Mouse (Mus musculus) inflammation-experienced regulatory T-cells, adult 6 months (primary cell): ENCODE data around the gene Mipol1. TPM values are rescaled to one million over a fixed set of nuclear protein-coding genes. Genes with fewer than 3 reads are reported as not detected.
A peak's percentile ranks its signal among the peaks of the same experiment; 100 is the strongest.
"Not testable (repeated sequence)": the region's sequence is repeated elsewhere in the genome, so short reads cannot be mapped to it uniquely, and the experiment has no call there.

Experiments used
- ATAC-seq: one replicate; pipeline ENCODE4 v1.8.0; 2017
- polyA plus RNA-seq, 3 experiments: library from polyadenylated mRNA; unstranded; fragments of 100-300 nt; shearing (Covaris generic); gene quantifications; one replicate each; pipeline ENCODE4 v1.2.1; 2017

The Mipol1 gene
- polyA plus RNA-seq: 10 to 100 TPM in 2 of 3 experiments, 1 to 10 TPM in 1; 6.7 to 17.1 (median 13.9) TPM

DNA sequence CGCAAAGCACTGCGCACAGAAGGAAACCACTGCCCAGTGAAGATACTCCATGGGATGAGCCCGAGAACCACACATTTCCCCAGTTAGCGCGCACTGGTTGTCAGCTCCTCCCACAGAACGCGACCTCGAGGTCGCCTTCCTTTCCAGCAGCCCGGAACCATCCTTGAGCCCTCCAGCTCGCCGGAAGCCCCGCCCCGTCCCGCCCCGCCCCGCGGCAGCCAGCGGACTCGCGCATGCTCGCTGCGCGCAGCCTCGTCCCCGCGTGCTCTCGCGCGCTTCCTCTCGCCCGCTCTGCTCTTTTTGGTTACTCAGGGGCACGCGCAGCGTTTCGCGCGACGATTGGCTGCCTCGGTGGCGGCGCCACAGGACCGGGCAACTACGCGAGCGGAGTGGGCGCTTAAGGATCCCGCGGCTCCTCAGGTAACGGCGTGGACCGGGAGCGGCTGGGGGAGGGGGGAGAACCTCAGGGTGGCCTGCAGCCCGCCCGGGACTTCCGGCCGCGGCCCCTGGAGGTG lies at the start of gene Mipol1, which contains the start of gene Prps1l3:
Gene Mipol1 (plus strand): TSS at position 236 of the 515 bp plus-strand sequence.
Gene Prps1l3 (plus strand): TSS at position 221 of the 515 bp plus-strand sequence.
- peak; percentile 85 for ATAC-seq

GRCm38 (mm10) chr12:57184401-57185147 lies 45.7 kb upstream of the Mipol1 start:
- ATAC-seq: no peak

GRCm38 (mm10) chr12:57185475-57185874 lies 44.8 kb upstream of the Mipol1 start:
- ATAC-seq: no peak

DNA sequence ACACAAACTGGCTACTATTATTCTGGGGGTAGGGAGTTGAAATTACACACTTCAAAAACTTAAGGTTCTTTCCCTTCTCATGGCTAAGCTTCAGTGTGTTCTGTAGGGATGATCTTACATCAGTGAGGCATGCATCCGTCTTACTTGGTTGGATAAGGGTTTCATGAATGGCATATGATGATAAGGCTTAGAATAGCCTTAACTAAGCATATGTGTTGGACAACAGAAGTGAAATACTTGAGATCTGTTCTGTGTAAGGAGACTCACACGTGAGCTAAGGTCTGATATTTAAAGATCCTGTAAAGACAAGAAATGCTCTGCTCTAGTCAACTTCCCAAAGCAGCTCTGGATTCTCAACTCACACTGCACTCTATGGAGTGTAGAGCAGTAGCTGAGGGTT lies 44.1 kb upstream of the Mipol1 start:
- no peak for ATAC-seq

- no peak for ATAC-seq
These were observed 43.2 kb upstream of the Mipol1 start for GRCm38 (mm10) chr12:57187032-57187431.

DNA sequence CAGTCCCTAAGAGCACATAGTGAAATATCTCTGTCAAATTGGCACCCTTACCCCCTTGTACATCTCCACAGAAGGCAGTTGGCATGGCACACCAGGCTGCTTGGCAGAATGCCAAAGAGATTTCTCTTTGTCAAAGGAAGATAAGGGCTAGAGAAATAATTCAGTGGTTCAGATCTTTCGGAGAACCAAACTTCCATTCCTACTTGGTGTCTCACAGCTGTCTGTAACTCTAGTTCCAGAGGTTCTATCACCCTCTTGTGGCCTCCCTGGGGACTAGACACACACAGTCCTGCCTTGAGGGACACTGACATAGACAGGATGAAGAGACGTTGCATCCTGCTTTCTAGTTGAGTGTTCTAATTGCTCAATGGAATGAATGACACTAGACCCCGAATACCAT lies 35.6 kb upstream of the Mipol1 start:
- peak; percentile 38 for ATAC-seq

GRCm38 (mm10) chr12:57196286-57196607 lies 34.0 kb upstream of the Mipol1 start:
- ATAC-seq: no peak

- peak; percentile 10 for ATAC-seq
These were observed 33.4 kb upstream of the Mipol1 start for GRCm38 (mm10) chr12:57196608-57197362.

DNA sequence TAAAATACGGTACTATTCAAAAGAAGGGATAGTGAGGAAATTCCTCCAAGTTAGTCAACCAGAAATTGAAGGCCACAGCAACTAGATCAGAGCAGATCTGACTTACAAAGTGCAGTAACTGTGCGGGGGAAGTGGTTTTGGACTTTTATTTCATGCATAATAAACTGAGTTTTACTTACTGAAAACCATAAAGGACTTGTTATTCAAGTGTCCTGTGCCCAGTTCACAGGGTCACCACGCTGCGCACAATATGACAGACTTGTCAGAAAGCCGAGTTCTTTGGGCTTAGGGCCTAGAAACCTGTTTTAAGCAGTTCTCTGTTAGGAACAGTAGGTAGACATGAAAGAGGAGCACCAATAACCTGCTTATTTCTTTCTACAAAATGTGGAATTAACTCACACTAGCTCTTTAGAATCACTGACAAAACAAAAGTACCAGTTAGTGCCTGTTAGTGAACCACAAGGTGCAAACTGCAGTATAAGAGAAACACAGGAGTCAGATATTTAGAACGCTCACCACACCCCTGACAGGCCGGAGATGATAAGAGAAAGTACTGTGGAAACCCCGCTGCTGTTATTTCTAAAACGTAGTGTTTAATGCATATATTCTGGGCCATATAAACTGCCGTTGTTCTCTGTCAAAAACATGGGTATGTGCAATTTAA lies 32.7 kb upstream of the Mipol1 start, which contains the start of gene Slc25a21:
Gene Slc25a21 (minus strand): TSS at position 110 of the 664 bp plus-strand sequence.
- no peak for ATAC-seq

DNA sequence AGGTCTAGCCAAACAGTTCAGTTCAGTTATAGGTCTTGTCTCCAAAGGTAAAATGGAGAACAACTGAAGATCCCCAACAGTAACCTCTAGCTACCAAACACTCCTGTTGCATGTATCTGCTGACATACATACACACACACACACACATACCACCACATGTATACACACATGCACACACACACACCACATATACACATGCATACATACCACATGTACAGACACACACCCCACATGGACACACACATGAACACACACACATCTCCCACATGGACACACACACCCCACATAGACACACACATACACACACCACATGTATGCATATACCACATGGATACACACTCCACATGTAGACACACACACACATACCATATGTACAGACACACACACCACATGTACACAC lies 32.0 kb upstream of the Mipol1 start:
- ATAC-seq: no peak

DNA sequence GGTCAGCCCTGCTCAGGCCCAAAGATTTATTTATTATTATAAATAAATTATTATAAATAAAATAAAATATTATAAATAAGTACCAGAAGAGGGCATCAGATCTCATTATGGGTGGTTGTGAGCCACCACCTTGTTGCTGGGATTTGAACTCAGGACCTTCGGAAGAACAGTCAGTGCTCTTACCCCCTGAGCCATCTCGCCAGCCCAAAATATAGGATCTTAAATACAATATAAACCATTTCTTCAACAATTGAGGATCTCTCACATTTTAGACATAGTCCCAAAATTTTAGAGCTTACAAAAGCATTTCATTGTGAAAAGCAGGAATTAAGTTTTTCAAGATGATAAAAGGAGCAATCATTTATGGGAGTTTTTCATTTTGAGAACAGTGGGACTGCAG lies 30.8 kb upstream of the Mipol1 start:
- ATAC-seq: no peak

DNA sequence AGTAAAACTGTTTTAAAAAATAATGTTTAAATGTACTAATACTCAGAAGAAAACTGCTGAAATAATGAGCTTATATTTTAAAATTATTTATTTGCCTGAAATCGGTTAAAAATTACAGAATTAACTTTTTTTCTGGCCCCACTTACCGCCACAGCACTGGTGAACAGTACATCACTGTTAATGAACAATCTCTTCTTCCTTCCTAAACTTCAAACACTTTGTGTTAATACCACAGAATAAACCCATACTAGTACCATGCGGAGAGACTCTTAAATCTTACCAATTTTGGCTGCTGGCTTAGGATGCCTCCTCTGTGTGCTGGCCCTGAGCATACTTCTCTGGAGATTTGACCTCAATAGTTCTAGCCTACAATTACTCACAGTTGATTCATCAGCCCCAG lies 28.3 kb upstream of the Mipol1 start:
- ATAC-seq: no peak

GRCm38 (mm10) chr12:57204276-57204851 lies 25.9 kb upstream of the Mipol1 start:
- peak; percentile 27 for ATAC-seq

DNA sequence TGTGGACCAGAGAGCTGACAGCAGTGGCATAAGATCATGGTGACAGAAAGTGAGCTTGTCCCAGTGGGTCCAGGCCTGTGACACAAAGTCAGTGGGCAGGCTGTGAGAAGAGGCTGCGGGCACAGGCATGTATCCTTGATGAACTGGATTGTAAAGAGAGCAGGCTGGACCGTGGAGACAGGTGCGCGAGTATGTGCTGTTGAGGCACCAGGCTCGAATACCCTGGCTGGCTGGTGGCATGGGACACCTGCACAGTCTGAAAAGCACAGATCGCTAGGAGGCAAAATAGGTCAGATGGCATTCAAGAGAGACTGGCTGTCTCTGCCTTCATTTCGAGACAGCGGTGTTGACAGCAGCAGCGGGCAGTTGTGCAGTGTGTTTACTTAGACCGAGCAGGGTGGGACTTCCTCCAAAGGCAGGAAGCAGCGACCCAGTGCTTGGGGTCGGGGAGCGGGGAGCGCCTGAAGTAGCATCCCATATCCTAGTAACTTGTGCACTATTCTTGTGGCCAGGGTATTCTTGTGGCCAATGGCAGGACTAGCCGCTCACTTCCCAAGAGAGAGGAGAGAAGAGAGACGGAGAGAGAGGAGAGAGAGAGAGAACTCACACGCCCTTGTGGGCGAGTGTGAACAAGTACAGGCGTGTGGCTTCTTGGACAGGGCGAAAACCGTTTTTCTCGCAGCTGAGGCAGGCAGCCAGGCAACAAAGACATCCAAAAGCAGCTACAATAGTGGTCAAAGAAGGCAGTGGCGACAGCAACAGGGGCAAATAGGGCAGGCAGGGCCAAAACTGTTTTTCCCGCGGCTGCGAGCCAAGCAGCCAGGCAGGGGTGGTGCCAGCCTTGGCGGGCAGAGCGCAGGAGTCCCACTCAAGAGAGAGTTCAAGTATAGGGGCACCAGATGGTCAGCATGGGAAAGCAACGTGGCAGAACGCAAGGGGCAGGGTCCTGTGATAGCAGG lies 18.6 kb upstream of the Mipol1 start:
- ATAC-seq: peak; percentile 82

DNA sequence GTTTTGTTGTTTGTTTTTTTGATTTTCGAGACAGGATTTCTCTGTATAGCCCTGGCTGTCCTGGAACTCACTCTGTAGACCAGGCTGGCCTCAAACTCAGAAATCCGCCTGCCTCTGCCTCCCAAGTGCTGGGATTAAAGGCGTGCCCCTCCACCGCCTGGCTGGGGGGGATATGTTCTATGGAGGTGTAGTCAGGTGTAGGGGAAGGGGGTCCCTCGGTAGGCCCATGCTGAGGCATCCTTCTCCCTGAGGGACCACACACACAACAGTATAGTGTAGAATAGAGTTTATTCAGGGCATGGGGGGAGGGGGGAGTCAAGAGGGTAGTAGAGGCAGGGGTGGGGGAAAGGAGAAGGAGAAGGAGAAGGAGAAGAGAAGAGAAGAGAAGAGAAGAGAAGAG lies 17.8 kb upstream of the Mipol1 start:
- not testable (repeated sequence) for ATAC-seq

DNA sequence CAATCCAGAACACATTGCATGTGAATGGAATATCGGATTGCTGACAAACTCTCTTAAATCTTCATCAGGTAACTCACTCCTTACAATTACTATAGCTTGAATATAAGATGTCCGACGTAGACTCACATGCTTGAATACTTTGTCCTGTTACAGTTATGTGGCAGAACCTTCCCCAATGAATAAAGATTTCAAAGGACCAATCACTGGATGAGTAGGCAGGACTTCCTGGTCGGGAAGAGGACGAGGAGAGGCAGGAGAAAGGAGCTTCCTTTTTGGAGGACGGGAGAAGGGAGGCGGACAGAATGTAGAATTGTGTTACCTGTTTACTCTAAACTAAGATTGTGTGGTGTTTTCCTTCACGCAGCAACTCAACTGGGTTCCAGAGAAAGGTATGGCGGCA lies 3.8 kb upstream of the Mipol1 start:
- no peak for ATAC-seq

DNA sequence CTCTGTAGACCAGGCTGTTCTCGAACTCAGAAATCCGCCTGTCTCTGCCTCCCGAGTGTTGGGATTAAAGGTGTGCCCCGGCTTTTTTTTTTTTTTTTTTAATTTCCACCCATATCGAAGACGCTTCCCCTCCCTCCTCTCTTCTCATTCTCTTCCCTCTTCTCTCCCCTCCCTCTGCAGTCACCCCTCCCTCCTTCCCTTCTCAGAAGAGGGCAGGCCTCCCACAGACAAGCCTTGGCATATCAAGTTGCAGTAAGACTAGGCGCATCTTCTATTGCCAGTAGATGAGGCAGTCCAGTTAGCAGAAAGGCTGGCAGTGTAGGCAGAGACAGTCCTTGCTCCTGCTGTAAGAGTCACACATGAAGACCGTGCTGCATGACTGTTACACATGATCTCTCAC lies 2.5 kb upstream of the Mipol1 start:
- no peak for ATAC-seq

DNA sequence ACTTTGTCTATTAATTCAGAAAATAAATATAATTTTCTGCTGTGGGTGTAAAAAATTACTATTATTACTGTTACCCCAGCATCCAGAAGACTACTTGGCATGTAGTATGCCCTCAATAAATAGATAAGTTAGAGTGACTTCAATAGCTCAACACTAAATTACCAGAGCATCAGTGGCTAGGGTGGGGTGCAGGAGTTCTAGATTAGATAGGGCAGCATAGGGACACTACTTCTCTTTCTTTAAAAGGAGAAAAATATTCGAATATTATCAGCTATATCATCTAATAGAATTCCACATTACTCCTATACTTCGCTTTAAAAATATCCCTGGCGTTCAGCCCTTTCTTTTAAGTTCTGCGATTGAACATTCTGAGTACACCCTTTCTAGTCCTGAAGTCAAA lies 524 bp upstream of the Mipol1 start:
- ATAC-seq: no peak

DNA sequence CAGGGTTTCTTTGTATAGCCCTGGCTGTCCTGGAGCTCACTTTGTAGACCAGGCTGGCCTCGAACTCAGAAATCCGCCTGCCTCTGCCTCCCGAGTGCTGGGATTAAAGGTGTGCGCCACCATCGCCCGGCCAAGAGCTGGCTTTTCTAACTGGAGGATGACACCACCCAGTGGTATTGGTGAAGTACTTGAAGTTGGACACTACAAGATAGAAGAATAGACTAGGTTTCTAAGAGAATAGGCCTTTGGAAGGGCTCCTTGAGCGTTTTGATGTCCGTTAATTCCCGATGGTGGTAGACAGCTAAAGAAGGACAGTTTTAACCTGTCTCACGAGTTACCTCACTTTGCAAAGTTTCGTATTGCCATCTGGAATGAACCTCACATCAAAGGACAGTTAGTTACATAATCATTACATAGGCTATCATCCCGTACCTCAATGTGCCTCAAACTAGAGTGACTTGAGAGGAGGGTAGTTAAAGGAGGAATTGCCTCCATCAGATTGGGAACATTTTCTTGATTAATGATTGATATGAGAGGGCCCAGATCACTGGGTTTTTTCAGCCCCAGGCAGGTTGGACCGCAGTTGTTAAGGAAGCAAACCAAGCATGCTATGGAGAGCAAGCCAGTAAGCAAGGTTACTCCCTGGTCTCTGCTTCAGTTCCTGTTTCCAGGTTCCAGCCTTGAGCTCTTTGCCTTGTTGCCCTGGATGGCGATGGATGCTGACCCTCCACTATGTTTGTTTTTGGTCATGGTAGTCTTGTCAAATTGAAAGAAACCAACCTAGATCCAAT lies 1.1 kb downstream of the Mipol1 start:
- peak; percentile 46 for ATAC-seq

DNA sequence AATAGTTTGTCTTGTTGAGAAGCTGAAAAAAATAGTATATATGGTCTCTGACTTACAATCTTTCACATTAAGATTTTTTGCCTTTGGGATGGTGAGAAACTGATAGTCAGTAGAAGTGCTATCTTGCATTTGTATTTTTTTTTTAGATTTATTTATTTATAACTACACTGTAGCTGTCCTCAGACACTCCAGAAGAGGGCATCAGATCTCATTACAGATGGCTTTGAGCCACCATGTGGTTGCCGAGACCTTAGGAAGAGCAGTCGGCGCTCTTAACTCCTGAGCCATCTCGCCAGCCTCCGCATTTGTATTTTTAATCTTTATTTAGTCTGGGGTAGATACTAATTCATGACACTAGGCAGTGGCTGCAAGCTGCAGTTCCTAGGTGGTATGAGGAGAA lies 3.2 kb downstream of the Mipol1 start:
- no peak for ATAC-seq
